Mouse (Mus musculus) midbrain, embryonic 11.5 days (tissue): ENCODE data around the gene Pln. TPM values are rescaled to one million over a fixed set of nuclear protein-coding genes. Genes with fewer than 3 reads are reported as not detected.
A peak's percentile ranks its signal among the peaks of the same experiment; 100 is the strongest.

ENCODE experiments used
- ATAC-seq: fragments of 200-750 bp; cut with Nextera tagmentation; 2 replicates; pipeline ENCODE4 v1.8.0; 2017; ENCODE audit warnings: moderate TSS enrichment, moderate library complexity; ENCODE audit not compliant: low FRiP score
- DNase-seq: peaks from one replicate; pipeline ENCODE4 v3.0.0; 2015; ENCODE audit warnings: low spot score; ENCODE audit errors: missing footprints
- H3K27ac ChIP-seq: fragments of 300-500 bp; sonication (generic); 2 replicates; pipeline ENCODE4 v1.5.1; 2014; ENCODE audit warnings: low read depth, low read length
- H3K27me3 ChIP-seq: fragments of 300-500 bp; sonication (generic); 2 replicates; pipeline ENCODE4 v1.6.1; 2014; ENCODE audit warnings: mild to moderate bottlenecking, low read length, moderate library complexity, mixed read lengths; ENCODE audit not compliant: control insufficient read depth, insufficient read depth
- H3K36me3 ChIP-seq: fragments of 300-500 bp; sonication (generic); 2 replicates; pipeline ENCODE4 v1.6.1; 2014; ENCODE audit warnings: mild to moderate bottlenecking, low read length, moderate library complexity, mixed read lengths; ENCODE audit not compliant: control insufficient read depth, insufficient read depth
- H3K4me1 ChIP-seq: fragments of 300-500 bp; sonication (generic); 2 replicates; pipeline ENCODE4 v1.6.1; 2014; ENCODE audit warnings: low read length; ENCODE audit not compliant: control insufficient read depth, insufficient read depth
- H3K4me2 ChIP-seq: fragments of 300-500 bp; sonication (generic); 2 replicates; pipeline ENCODE4 v1.6.1; 2014; ENCODE audit warnings: mild to moderate bottlenecking, moderate library complexity
- H3K4me3 ChIP-seq: fragments of 300-500 bp; sonication (generic); 2 replicates; pipeline ENCODE4 v1.5.1; 2014; ENCODE audit warnings: low read depth, low read length
- H3K9ac ChIP-seq: fragments of 300-500 bp; sonication (generic); 2 replicates; pipeline ENCODE4 v1.6.1; 2014; ENCODE audit warnings: low read length
- H3K9me3 ChIP-seq: fragments of 300-500 bp; sonication (generic); 2 replicates; pipeline ENCODE4 v1.6.1; 2016; ENCODE audit warnings: low read length; ENCODE audit not compliant: control insufficient read depth
- WGBS: fragments of 180-500 bp; shearing (Covaris S2); extraction: QIAGEN DNeasy Blood & Tissue Kit; methylation state at CpG from one replicate; pipeline ENCODE4 v1.1.7; 2014; 5-methylcytosine and 5-hydroxymethylcytosine counted together
- polyA plus RNA-seq: library from polyadenylated mRNA; unstranded; fragments of >200 nt; fragmentation: Nextera tagmentation; extraction: Ambion mirVana; gene quantifications from 2 replicates; pipeline ENCODE4 v1.2.1, GENCODE M21; 2014

The Pln gene
- polyA plus RNA-seq, 1 experiment from 2014 or later, result 1.1 TPM

DNA sequence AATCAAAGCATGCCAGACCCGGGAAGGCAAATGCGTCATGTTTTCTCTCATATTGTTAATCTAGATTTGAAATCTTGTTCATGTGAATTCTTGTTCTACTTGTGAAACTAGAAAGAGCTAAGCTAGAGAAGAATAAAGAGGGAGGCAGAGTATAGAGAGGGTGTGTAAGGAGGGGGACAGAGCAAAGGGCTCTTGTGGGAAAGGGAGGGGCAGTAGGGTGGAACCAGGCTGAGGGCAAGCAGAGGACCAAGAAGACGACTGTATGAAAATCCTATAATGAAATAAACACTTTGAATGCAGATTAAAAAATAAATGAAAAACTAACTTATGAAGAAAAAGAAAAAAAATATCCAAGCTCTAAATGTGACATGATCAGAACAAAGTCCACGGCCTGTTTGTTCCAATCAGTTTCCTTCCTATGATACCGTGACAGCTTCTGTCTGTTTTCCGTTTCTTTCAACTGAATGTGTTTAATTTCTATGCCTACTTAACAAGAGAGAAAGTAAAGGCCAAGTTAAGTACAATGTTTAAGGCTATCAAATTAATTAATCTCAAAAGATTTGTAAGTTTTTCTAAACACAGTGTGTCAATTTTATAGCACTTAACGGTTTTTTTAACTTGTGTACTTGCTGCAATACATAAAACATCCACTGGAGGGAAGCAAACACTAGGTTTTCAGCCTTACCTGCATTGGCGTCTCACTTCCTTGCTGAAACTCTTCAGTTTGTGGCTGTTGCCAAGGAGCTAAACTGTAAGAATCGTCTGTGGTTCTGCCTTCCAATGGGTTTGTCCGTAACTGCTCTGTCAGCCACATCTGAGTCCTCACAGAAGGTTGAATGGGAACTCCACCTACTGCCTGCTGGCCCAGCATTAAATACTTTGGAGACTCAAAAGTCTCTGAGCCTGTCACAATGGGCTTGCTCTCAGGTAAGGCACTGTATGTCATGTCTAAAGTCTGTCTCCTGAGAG is 10.6 kb downstream of the Pln start:
- Histone ChIP-seq H3K4me1 (no peaks in the 10 kb centered on the region), H3K9me3 (no peaks in the 10 kb centered on the region), H3K27me3 (no peaks in the 10 kb centered on the region), H3K4me2 (no peak overlapping the region), H3K36me3 (no peaks in the 10 kb centered on the region), H3K4me3 (no peak overlapping the region), H3K27ac (no peak overlapping the region), H3K9ac (no peak overlapping the region)
- WGBS, result 62% methylated on average over 10 of the region's 10 CpGs
- ATAC-seq (peak; percentile 68; the same call in 1 of the 2 replicates), DNase-seq (peak; percentile 94)

DNA sequence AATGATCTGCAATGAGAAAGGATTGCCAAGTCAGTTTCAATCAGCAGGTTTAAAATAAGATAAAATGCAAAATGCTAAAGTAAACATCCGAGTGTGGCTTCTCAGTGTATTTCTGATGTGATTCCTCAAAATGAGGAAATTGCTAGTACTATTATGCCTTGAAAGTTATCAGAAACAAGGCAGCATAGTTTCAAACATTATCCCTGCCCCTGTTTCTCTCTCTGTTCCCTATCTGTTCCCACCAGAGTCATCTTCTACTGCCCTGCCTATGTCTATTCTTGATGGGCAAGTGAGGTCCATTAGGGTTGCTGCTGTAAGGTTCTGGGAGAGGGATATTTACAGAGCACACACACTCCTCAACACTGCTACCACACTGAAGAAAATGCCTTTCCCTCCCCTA is 11.8 kb downstream of the Pln start:
- Histone ChIP-seq H3K4me1 (no peaks in the 10 kb centered on the region), H3K27ac (no peak overlapping the region), H3K27me3 (no peaks in the 10 kb centered on the region), H3K36me3 (no peaks in the 10 kb centered on the region), H3K9ac (no peak overlapping the region), H3K9me3 (no peaks in the 10 kb centered on the region), H3K4me3 (no peak overlapping the region), H3K4me2 (no peak overlapping the region)
- DNase-seq (no peak), ATAC-seq (no peak)
- WGBS, result 81% methylated on average over 1 of the region's 1 CpGs

DNA sequence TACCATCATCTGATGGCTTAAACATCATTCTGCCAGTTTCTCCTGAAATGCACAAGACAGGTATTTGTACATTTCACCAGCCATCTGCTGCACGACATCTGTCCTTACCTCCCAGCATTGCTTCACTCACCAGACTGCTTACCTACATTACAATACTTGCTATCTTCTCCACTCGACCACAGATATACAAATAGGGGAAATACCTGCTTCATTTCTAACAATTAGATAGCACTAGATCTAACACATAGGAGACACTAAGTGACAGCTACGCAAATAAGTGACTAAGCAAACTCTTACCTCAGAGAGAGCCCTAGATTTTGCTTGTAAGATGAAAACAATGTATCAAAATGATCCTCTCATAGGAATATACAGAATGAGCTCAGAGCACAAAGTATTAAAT is 16.2 kb downstream of the Pln start:
- Histone ChIP-seq H3K4me3 (no peak overlapping the region), H3K4me1 (no peaks in the 10 kb centered on the region), H3K9me3 (no peaks in the 10 kb centered on the region), H3K4me2 (no peak overlapping the region), H3K27me3 (no peaks in the 10 kb centered on the region), H3K36me3 (no peaks in the 10 kb centered on the region; the same call in 1 of the 2 replicates), H3K9ac (no peak overlapping the region), H3K27ac (no peak overlapping the region)
- DNase-seq (peak; percentile 19), ATAC-seq (no peak)
- WGBS, result 88% methylated on average over 3 of the region's 3 CpGs

DNA sequence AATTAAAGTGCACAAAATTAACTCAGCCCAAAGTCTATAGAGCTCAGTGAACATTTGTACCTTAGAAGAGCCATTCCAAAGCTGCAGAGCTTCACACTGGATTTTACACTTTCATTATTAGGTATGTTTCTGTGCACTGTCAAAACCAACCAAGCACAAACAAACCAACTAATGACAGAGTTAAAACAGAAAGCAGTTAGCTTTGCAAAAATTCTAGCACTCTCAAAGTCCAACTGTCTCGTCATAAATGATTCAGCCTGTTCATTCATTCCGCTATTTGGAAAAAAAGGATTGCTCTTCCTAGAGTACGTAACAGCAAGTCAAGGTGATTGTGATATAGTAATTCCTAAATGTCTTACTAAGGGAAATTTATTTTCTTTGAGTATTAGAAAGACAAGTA is 21.5 kb downstream of the Pln start:
- no peak overlapping the region for H3K9ac ChIP-seq
- H3K27ac ChIP-seq, result no peak overlapping the region
- no peaks in the 10 kb centered on the region for H3K27me3 ChIP-seq
- no peak overlapping the region for H3K4me2 ChIP-seq
- WGBS, result 88% methylated on average over 3 of the region's 3 CpGs
- no peaks in the 10 kb centered on the region; the same call in 1 of the 2 replicates for H3K36me3 ChIP-seq
- no peaks in the 10 kb centered on the region for H3K9me3 ChIP-seq
- peak; percentile 21 for DNase-seq
- ATAC-seq, result no peak
- no peak overlapping the region for H3K4me3 ChIP-seq
- H3K4me1 ChIP-seq, result no peaks in the 10 kb centered on the region

DNA sequence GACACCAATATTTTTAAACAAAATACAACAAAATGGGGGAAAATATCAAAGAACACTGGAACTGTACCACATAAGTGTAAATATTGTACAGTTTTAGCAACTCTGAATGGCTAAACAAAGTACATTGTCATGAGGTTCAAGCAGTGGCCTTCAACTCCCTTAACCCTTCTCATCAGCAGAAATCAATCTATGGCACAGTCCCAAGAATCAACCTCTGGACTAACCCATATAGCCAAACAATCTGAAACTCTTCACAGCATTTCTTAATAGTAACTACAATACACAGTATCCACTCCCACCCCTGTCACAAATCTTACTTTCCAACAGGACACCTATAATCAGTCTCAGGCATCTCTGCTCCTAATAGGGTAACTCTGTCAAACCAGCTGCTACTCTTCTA is 26.8 kb downstream of the Pln start:
- no peak overlapping the region for H3K9ac ChIP-seq
- no peaks in the 10 kb centered on the region for H3K4me1 ChIP-seq
- H3K4me3 ChIP-seq, result no peak overlapping the region
- H3K27ac ChIP-seq, result no peak overlapping the region
- H3K9me3 ChIP-seq, result no peaks in the 10 kb centered on the region
- no peak for ATAC-seq
- no peak overlapping the region for H3K4me2 ChIP-seq
- no peaks in the 10 kb centered on the region for H3K36me3 ChIP-seq
- H3K27me3 ChIP-seq, result no peaks in the 10 kb centered on the region
- DNase-seq, result peak; percentile 2

DNA sequence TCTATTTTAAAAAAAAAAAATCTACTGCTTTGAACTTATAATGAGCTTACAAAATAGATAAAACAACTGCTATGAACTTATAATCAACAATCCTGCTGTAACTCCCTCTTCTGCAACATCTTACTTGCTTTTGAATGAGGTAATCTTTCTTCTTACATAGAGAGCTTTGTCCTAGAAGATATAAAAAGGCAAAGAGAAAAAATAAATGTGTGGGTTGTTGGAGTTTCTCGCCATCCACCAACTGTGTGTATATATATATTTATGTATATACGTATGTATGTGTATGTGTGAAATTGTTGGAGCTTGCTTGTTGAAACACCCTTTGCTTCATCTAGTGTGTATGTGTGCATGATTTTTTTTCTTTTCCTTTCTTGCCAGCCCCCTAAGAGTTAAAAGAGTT is 29.8 kb downstream of the Pln start:
- H3K36me3 ChIP-seq, result no peaks in the 10 kb centered on the region
- peaks cover 11% of the 10 kb centered on the region; the same call in 1 of the 2 replicates for H3K9me3 ChIP-seq
- DNase-seq (peak; percentile 35), ATAC-seq (no peak)
- no peak overlapping the region for H3K9ac ChIP-seq
- 98% methylated on average over 2 of the region's 2 CpGs for WGBS
- H3K4me3 ChIP-seq, result no peak overlapping the region
- no peaks in the 10 kb centered on the region for H3K27me3 ChIP-seq
- H3K4me1 ChIP-seq, result no peaks in the 10 kb centered on the region
- H3K4me2 ChIP-seq, result no peak overlapping the region
- no peak overlapping the region for H3K27ac ChIP-seq

DNA sequence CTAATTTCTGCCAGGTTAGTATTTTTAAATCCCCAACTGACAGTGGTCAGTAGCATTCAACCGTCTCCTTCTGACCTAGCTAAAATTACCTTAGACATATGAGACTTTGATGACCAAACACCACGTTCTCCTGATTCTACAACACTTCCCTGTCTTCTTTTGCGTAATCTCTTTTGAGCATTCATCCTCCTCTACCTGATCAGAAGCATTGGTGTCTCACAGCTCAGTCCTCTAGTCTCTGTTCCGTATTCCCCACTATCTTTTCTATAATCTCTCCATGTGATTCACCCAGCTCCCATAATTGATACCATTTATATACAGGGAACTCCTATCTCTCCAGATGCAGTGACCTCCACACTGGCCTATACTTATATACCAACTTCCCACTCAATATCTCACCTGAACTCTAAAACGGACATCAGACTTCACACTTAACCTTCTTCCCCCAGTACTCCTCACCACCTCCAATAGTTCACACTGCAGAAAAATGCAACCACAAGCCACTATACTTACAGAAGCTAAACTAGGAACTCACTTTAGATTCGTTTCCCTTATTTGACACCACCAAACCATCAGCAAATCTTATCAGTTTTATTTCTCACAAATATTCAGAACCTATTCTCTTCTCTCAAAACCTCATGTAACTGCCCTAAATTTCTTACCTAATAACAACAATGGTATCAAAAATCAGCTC is 36.6 kb downstream of the Pln start:
- Histone ChIP-seq H3K27ac (no peak overlapping the region), H3K9ac (no peak overlapping the region), H3K4me2 (no peak overlapping the region), H3K4me1 (peaks cover 8% of the 10 kb centered on the region), H3K9me3 (peaks cover 11% of the 10 kb centered on the region; the same call in 1 of the 2 replicates), H3K27me3 (no peaks in the 10 kb centered on the region), H3K4me3 (no peak overlapping the region), H3K36me3 (no peaks in the 10 kb centered on the region)
- ATAC-seq, result no peak
- peak; percentile 2 for DNase-seq
- WGBS, result 83% methylated on average over 6 of the region's 6 CpGs

DNA sequence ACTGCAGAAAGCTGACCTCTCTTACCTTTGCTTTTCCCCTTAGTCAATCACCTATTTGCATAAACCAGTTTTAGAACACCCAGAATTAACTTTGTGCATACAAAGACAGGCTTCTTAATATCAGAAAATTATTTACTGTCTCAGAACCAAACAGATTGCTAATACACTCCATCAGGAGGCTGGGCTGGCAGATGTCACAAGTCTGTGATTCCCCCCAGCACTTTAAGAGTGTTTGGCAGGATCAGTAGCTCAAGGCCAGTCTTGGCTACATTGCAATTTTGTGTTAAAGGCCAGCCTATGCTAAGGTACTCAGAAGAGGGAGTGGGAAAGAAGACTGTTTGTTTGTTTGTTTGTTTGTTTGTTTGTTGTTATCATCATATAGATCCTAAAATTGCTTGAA is 39.6 kb downstream of the Pln start:
- no peak for ATAC-seq
- no peaks in the 10 kb centered on the region; the same call in 1 of the 2 replicates for H3K9me3 ChIP-seq
- H3K4me3 ChIP-seq, result no peak overlapping the region
- H3K4me2 ChIP-seq, result no peak overlapping the region
- DNase-seq, result no peak
- H3K36me3 ChIP-seq, result no peaks in the 10 kb centered on the region
- no peaks in the 10 kb centered on the region for H3K27me3 ChIP-seq
- H3K9ac ChIP-seq, result no peak overlapping the region
- peaks cover 12% of the 10 kb centered on the region for H3K4me1 ChIP-seq
- H3K27ac ChIP-seq, result no peak overlapping the region

DNA sequence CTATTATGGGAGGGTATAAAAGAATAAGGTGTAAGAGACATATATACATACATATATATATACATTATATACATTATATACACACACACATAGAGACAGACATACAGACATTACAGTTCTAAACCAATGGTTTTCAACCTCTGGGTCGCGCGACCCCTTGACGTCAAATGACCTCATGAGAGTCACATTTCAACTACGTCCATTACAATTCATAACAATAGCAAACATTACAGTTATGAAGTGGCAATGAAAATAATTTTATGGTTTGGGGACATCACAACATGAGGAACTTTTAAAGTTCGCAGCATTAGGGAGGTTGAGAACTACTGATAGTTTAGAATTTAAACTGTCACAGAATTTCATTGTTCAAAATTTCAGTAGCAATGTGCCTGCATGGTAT is 40.8 kb downstream of the Pln start:
- 86% methylated on average over 6 of the region's 6 CpGs for WGBS

More for the DNA sequence above, 40.8 kb downstream of the Pln start:
- Histone ChIP-seq H3K27ac (no peak overlapping the region), H3K4me1 (peaks cover 12% of the 10 kb centered on the region), H3K4me3 (peak overlapping the region; percentile 83), H3K36me3 (no peaks in the 10 kb centered on the region), H3K9ac (peak overlapping the region; percentile 94; the same call in 1 of the 2 replicates), H3K4me2 (peak overlapping the region; percentile 62), H3K27me3 (no peaks in the 10 kb centered on the region), H3K9me3 (no peaks in the 10 kb centered on the region)
- DNase-seq (peak; percentile 83), ATAC-seq (no peak)
